Mouse (Mus musculus): ENCODE data around the gene 1700037H04Rik.

Gene 1700037H04Rik

GRCm38 (mm10) chr2:131159938-131160581, at the start of gene 1700037H04Rik:
TSS of gene 1700037H04Rik (minus strand) at chr2:131160081.
- DNase-seq (ENCODE audit: low read depth, low spot score), result peak; percentile 98

DNA sequence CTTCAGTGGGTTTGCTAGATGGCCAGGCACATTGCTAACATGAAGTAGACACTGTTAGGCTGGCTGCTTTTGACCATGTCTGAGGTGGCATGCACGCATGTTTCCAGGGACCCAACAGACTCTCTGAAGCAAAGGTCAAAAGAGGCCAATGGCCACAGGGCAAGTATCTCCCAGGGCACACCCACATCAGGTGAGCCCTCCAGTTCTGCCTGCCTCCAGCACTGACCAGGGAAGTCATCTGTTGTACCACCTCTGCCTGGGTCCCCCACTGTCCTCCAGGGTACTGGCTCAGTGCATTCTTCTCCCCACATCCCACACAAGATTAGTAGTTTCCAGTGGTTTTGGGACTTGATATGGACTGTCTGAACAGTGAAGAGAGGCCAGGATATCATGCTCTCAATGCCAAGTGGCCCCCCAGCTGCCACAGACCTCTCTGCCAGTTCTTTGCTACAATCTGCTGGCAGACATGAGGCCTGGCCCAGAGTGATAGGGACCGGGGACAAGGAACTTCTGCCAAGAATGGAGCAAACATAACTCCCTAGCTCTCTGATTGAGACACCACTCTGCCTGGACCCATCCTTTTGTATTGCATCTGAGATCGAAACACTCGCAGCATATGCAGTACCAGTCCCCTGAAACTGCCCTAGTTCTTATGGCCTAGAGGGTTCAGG, 49.4 kb upstream of the 1700037H04Rik start:
- DNase-seq (ENCODE audit: low read depth, low spot score), result no peak

GRCm38 (mm10) chr2:131208356-131208755, 48.5 kb upstream of the 1700037H04Rik start:
- no peak for DNase-seq (ENCODE audit: low read depth, low spot score)

GRCm38 (mm10) chr2:131206778-131207177, 46.9 kb upstream of the 1700037H04Rik start, which contains the start of gene Ap5s1:
TSS of gene Ap5s1 (plus strand) at chr2:131207078.
- no peak for DNase-seq (ENCODE audit: low read depth, low spot score)

- no peak for DNase-seq (ENCODE audit: low read depth, low spot score)
Measured at GRCm38 (mm10) chr2:131205521-131206182, 45.8 kb upstream of the 1700037H04Rik start.

DNA sequence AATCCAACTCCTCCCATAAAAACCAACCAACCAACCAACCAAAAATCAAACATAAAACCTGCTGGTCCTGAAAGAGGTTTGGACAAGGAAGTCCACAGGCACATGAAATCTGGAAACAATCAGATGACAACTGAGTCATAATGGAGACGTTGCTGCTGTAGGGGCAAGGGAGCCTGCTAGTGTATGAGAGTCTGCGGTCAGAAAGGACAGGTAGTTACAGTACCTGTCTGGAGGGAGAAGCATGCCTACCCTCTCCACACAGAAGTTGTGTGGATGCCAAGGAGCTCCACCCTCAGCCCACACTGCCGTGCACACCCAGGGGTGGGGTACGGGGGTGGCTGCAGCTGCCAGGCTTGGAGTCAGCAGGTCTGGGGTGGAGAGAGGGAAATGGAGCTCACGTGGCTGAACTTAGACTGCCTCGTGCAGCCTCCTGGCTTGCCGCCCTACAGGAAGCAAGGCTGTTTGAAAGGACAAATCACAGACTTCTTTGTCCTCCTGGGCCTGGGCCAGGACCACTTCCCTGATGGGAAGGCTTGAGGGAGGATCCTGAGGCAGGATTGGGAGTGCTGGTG, 44.6 kb upstream of the 1700037H04Rik start:
- peak; percentile 99 for DNase-seq (ENCODE audit: low read depth, low spot score)

DNA sequence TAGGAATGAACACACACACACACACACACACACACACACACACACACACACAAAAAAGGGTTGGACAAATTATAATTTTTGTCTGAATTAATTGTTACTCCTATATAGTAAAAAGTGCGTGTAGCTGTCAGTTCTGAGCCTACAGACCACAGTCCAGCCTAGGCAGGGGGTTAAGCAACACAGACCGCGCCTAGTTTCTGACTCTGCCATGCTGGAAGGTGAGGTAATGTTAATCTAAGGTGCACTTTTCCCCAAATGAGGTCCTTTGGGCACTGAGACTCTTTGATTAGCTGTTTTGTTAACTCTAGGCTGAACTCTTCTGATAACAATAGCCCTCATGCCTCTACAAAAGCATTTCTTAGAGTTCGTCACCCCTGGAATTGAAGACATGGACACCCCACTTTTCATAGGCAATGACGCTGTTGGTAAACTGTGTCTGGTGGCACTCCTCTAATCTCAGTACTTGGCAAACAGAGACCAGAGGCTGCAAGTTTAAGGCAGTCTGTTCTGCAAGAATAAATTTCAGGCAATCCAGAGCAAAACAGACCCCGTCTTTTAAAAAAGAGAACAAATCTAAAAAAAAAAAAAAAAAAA, 44.0 kb upstream of the 1700037H04Rik start:
- DNase-seq (ENCODE audit: low read depth, low spot score), result no peak

DNA sequence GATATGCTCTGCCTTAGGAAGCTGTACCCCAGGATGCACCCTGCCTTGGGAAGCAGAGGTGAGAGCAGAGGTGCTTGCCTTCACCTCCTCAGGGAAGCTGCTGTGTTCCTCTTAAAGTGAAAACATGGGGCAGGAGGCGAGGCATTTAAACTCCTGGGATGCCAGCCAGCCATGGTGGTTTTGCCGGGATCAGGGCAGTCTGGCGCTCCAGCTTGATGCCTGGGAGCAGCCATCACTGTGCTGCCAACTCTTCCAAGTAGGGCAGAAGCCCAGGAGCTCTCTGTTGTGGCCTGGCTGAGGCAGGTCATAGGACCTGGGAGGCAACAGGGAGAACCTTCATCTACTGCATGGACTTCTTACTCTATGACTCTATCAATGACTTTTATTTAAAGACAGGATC, 41.4 kb upstream of the 1700037H04Rik start:
- no peak for DNase-seq (ENCODE audit: low read depth, low spot score)

GRCm38 (mm10) chr2:131200710-131201109, 40.8 kb upstream of the 1700037H04Rik start:
- DNase-seq (ENCODE audit: low read depth, low spot score), result no peak

DNA sequence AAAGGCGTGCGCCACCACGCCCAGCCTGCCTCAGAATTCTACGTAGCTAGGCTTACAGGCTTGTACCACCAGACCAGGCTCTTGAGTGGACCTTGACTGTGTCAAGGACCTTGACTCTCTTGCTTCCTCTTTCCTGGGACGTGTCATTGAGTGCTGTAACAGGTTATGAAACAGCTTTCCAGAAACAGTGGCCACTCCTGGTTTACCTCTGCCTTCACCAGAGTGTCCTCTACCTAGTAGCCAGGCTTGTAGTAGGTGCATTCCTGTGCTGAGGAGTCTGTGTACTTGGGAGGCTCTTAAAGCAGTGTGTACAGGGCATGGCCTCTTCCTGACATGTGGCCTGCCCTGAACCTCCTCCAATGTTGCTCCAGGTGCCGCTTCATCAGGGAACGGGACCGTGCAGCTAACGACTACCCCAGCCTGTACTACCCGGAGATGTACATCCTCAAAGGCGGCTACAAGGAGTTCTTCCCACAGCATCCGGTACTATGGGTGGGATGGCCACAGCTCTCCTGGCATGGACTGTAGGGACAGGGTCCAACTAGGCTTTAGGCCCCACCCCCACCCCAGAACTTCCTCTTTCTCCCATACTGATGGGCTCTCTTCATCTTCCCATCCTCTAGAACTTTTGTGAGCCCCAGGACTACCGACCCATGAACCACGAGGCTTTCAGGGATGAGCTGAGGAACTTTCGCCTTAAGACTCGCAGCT, 36.9 kb upstream of the 1700037H04Rik start:
- no peak for DNase-seq (ENCODE audit: low read depth, low spot score)

GRCm38 (mm10) chr2:131191005-131191390, 31.1 kb upstream of the 1700037H04Rik start:
- DNase-seq (ENCODE audit: low read depth, low spot score), result no peak

DNA sequence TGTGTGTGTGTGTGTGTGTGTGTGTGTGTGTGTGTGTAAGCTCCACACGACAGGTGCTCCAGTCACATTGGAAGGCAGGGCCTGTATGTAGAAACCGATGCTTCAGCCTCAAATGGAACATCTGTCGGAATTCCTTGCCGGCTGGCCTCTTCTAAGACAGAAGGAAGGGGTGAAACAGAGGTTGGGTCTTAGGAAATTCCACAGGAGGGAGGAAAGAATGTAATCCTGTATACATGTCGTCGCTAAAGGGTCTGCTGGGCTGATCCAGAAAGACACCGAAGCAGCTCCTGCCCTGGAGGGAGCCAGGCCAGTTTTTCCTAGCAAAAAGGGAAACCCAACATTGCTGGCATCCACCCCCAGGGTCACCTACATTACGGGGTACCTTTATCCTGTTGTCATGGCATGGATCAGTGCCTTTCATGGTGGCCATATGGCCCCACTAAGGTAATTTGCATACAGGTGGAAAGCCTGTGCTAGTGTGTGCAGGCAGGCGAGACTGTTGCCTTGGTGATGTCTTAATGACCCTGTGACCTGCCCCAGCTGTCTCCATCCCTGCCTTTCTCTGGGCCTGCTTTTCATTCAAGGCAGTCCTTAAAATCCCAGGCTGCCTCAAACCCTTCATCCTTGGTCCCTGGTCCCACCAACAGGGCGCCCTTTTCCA, 30.6 kb upstream of the 1700037H04Rik start:
- no peak for DNase-seq (ENCODE audit: low read depth, low spot score)

DNA sequence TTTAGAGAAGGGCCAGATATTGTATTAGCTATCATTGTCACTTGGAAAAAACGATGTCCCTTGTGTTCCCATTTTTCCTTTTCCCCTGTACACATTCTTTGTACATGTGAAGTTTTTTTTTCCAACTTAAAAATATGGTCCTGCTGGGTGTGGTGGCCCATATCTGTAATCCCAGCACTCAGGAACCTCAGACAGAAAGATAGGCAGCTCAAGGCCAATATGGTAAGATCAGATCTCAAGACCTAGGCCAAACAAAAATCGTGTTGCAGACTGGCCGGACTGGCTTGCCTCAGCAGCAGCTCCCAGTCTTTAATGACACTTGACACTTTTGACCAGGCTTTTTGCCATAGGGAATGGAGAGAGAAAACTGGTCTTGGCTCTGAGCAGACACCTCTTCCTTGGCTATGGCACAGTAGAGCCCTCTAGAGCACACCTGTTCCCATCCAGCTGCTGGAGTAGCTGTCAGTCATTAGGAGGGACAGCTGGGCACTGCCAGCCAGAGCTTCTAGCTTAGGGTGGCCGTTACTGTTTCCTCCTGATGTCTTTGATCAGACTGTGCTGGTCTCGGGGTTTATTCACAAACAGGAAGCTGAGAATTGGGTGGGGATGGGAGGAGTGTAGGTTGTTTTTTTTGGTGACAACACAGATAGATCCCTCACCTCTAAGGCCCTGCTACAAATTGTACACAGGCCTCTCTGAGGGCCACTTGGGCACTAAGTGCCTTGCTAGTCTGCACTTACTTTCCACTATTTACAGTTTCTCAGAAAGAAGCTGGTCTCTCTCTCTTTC, 29.8 kb upstream of the 1700037H04Rik start:
- peak; percentile 86 for DNase-seq (ENCODE audit: low read depth, low spot score)

GRCm38 (mm10) chr2:131188311-131188710, 28.4 kb upstream of the 1700037H04Rik start:
- no peak for DNase-seq (ENCODE audit: low read depth, low spot score)

DNA sequence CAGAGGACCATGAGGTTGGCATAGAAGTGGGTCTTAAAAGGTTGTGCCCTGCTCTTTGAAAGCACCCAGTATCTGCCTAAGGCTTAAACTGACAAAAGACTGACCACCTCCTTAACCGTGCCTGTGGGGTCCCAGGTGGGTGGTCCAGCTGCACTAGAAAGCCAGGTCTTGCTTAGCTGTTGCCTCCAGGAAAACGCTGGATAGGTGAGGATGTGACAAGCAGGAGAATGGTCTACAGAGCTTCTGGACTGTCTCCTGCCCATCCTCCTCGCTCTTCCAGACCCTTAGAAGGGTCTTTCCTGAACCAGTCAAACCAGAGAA, 27.7 kb upstream of the 1700037H04Rik start:
- DNase-seq (ENCODE audit: low read depth, low spot score), result no peak

- DNase-seq (ENCODE audit: low read depth, low spot score), result peak; percentile 76
Measured at GRCm38 (mm10) chr2:131186771-131187601, 27.1 kb upstream of the 1700037H04Rik start, which contains the start of the genes Cdc25b and Spef1. TSS of gene Cdc25b (plus strand) at chr2:131186949. TSS of gene Spef1 (minus strand) at chr2:131187282.

DNA sequence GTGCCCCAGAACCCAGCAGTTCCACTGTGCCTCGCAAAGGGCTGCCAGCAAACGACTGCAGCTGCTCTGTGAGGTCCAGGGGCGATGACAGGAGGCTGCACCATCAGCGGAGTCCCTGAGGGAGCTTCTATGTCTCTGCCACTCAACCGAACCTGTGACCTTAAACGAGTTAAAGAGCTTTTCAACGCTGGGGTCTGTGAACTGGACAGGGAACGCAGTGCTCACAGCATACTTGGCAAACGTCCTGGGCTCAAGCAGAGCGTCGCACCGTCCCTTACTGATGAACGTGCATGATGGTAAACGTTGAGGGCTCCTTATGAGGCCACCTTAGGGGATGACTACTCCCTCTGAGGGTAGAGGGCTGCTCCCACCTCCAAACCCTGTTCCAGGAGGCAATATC, 26.5 kb upstream of the 1700037H04Rik start:
- no peak for DNase-seq (ENCODE audit: low read depth, low spot score)

- DNase-seq (ENCODE audit: low read depth, low spot score), result peak; percentile 60
Measured at GRCm38 (mm10) chr2:131179990-131180587, 20.2 kb upstream of the 1700037H04Rik start, which contains the start of gene Cenpb. TSS of gene Cenpb (minus strand) at chr2:131180067.
